Mouse (Mus musculus): ENCODE results near the gene Nup214.

The Nup214 gene

DNA sequence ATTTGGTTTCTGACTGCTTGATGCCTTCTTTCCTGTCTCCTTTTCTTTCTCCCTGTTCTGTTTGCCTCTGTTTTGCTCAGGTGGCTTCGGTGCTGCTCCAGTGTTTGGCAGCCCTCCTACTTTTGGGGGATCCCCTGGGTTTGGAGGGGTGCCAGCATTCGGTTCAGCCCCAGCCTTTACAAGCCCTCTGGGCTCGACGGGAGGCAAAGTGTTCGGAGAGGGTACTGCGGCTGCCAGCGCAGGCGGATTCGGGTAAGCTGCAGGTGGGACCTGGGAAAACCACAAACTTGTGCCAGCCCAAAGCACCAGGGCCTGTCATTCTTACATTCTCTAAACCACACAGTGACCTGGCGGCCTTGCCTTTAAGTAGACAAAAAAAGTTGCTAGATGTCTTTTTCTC, 73.1 kb downstream of the Nup214 start:
- DNase-seq, result no peak

DNA sequence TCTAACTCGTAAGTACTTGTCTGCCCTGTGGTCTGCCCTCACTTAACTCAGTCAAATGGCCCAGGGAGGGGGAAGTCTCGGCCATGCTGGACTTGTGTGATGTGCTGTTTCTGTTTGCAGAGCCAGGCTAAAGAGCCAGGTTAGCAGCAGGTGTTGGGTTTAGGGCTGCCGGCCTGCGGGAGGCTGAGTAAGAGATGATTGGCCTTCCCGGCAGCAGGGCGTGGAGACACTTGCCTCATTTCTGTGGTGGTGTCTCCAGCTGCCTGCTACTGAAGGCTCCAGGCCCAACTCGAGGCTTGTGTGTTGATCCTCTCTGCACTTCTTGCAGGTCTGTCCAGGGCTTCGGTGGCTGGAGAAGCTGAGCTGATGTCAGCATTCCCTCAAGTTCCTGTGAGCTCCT, 77.6 kb downstream of the Nup214 start:
- no peak for DNase-seq

DNA sequence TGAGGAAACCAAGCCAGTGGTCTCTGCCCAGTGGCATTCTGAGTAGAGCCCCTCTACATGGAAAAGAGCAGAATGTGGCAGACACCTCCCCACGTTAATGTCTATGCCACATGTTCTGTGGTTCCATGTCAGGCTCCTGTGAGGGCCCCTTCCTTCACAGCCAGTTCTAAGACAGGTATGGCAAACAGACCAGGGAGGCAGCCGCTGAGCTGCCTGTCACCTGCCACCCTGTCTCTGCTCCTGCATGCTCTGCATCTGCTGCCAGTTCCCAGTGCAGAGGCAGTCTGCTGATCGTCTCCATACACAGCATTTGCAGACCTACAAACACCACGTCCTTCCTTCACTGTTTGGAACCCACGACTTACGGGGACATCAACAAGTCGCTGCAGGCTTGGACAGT, 78.2 kb downstream of the Nup214 start:
- no peak for DNase-seq

DNA sequence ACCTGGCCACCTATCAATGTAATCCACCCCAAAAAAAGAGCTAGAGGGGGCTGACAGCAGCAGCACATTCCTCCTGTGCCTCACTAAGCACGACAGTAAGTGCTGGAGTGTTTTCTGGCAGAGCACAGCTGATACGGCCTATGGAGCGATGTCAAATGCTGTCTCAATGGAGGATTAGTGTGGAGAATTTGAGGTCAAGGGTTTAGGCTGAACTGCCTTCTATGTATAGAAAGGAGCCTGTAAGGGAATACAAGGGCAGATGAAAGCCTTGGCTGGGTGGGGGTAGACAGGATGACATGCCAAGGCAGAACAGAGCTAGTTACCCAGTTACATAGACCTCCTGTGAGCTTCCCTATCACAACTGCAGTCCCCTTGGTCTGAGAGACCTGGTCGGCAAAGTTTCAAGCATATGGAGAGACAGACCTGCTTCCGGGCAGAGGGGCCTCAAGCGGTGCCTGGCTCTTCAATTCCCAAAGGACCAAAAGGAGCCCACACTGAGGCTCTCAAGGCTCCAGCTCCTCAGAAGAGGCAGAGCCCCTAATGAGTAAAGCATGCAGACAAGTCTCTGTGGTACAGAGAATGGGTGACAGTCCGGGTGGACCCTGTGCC, 81.2 kb downstream of the Nup214 start:
- peak; percentile 41 for DNase-seq

DNA sequence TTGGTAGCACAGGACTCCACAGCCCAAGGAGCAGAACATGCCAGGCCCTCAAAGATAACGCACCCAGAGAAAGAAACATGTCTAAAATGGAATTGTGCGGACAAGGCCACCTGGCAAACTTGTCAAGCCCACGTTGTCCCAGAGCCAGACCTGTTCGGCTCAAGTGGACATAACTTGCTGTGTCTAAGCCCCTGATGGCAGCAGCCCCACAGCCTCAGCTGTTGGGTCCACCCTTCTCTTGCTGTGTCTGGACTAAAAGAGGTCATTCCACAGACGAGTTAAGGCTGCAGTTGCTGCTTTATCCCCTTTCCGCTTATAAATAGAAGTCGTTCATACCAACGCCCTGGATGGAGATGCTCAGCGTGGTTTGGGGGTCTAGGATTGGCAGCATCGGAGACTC, 82.3 kb downstream of the Nup214 start:
- no peak for DNase-seq

DNA sequence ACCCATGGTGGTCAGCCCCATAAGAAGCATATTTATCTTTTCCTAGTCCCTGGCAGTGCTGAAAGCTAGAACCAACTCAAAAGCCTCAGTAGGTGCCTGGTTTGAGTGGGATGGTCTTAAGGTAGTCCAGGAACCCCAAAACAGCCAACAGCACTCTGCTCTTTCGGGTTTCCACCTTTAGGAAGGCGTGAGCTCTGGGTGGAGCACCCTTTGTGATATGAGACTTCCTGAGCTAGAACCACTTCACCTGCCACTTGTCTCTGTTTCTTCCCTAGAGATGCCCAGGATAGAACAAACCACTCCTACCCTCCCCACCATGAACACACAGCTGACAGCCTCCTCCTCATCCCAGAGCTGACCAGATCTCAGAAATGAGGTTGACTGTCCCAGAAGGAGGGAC, 83.1 kb downstream of the Nup214 start:
- no peak for DNase-seq

DNA sequence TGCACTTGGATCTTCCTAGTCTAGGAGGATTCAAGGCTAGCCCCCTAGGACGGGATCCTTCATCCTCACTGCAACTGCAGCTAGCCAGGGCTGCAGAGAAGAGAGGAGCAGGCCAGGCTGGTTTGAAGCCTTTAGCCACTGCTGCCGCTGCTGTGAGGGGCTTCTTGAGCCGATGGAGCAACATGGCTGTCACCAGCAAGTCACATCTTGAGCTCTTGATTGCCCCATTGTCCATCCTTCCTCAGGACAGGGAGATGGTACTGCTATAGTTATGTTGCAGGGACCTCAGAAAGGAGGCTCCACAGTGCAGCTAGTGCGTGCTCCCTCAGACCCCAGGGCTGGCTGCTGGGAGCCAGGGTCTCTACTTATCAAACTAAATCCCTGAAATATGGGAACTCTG, 83.6 kb downstream of the Nup214 start:
- DNase-seq, result no peak

DNA sequence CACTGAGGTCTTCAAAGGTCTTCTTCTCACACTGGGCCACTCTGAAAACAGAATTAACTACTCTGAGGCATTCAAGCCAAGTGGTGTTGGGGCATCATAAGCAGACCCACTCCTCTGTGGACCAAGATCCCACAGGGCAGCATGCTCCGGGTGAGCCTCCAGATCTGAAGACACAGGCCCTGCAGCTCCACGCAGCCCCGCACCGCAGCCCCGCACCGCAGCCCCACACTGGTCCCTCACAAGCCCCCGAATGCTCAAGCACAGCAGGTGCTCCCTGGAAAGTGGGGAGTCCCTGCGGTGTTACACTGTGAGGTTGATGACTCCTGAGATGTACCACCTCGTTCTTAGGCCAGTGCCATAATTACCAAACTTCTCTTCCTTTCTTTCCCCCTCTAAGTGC, 84.0 kb downstream of the Nup214 start:
- DNase-seq, result no peak

DNA sequence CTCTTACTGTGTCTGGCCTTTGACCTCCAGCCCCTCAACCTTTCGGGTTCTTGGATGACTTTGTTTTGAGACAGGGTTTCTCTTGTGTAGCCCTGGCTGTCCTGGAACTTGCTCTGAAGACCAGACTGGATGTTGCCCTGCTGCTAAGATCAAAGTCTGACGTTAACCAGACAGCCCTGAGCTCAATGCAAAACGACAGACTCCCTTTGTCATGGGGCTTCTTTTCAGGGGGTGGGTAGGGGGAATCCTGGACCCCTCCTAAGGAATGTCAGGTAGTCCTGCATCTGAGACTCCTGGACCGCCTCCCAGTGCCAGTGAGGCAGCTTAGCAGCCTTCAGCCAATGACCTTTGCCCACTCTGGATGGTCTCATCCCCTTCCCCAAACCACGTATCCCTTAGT, 84.5 kb downstream of the Nup214 start:
- DNase-seq, result no peak

DNA sequence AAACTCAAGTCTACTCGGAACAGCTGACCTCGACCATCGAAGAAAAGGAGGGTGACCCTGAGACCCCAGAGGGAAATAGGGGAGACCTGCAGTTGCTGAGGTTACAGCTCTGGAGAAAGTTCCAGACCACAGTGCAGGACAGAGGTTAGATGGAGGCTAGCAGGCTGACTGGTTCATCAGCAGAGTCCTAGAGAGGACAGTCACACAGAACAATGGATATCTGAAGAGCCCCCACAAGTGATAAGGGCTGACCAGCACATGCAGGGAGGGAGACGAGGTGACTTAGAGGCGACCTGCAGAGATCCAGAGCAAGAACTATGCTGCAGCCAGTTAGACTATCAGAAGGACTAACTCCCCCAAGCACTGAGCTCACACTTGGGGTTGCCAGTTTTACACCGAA, 85.4 kb downstream of the Nup214 start:
- no peak for DNase-seq

DNA sequence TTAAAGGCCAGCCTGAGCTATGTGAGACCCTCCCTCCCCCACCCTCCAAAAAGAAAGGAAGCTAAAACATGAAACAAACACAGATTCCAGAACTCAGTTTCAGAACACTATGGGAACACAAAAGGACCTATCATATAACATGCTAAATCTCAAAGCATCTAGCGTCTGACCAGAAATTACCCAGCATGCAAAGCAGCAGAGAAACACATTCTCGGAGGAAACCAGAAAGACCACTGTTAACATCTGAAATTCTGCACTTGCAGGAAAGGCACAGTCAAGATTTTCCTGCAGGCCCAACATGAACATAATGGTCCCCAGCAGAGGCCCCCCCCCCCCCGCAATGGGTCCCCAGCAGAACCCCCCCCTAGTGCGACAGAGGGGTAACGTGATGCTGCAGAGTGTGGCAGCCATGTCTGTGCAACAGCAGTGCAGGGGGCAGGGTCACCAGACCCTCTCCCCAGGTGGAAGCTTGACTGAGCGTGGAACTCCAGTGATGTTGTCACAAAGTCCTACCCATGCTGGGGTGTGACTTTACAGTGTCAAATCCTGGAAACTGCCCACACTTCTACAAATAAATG, 86.1 kb downstream of the Nup214 start:
- no peak for DNase-seq

DNA sequence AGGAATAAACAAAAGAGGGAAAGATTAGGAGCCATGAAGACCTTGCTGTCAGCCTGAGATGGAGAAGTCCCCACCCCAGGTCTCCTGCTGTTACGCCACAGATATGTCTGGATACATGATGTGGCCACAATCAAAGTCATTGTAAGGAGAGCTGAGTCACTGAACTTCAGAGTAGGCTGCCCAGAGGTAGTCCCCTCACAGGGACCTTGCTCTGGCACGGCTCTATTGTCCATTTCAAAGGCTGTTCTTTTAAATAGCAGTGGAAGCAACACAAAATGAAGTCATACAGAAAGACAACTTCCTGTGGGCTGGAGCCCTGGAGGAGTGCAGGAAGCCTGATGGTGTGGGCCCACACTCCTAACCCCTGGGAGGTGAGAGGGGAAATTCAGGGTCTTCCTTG, 87.0 kb downstream of the Nup214 start:
- no peak for DNase-seq

DNA sequence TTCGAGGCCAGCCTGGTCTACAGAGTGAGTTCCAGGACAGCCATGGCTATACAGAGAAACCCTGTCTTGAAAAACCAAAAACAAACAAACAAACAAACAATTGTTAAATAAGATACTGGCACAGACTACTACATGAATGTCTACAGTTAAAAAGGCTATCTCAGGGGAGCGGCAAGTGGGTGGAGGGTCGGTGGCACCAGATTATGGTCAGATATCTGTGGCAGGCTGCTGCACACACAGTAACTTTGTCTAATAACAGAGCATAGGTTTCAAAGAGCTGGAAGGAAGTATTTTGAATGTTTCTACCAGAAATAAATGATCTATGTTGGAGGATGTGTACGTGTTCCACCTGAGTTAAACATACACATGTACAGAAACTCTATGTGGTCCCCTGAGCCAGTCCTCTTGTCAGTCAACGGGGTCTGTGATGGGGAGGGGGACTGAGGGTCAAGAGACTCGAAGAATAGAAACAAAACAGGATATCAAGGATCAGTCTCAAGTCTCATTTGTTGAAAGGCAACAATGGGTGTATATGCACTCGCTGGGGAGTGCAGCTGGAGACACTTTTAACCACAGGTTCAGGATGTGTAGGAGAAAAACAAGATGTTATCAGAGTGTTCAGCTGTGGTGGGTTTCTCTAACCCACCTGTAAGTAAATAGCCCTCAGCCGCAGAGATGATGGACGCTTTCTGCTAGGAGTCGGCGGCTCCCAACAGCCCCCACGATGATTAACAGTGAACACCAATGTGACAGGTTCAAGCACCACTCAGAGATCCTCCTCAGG, 87.7 kb downstream of the Nup214 start:
- DNase-seq, result no peak

DNA sequence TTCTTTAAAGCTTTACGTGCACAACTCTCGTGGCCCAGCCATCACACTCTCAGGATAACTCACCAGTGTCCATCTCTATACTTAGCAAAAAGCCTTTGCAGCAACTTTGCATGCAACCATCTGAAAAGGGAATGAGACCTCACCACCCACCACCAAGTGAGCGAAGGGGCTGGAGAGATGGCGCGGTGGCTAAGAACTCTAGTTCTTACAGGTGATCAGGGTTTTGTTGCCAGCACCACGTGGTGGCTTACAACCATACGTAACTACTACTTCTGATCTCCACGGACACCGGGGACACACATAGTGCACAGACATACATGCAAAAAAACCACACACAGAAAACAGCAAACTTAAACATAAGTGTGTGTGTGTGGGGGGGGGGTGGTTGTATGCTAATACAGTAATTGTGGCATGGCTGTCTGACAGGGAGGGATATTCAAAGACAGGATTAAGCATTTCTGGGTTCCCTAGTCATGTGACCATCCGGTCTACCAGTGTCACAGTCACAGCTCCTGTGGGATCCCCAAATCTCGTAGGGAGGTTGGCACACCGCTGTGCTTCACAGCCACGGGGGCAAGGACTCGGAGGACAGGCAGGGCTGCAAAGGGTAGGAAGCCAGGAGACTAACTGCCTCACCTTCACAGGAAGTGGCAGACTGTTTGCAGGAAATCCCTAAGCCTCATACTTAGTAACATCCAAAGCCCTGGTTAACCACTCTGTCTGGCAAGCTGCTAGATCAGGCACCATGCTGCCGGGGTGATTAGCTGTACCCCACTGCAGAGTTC, 88.6 kb downstream of the Nup214 start:
- DNase-seq, result no peak

DNA sequence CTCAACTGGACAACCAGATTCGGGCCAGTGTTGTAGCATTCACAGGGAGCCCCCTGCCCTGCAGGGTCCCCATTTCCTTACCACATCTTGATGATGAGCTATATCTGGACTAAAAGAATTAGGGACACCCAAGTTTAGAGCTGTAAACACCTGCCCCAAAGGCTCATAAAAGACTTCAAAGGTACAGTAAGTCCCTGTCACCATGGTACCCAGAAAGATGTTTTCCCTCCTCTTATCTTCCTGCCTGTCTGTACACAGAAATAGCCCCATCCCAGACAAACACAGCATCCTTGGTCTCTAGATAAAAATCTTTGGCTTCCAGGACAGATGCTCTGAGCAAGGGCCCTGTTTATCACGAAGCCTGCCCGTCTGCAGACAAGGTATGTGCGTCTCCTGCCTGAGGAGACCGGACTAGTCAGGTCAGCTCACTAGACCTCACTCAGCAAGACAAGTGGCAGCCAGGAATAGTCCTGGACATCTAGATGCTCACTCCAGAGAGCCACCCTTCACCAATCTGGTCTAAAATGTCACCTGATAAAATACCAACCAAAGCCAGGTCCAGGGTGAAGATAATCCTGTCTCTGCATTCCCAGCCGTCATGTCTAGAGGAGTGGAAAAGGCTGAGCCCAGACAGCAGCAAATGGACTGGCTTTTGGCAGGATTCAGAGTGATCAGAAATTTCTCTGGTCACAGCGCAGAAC, 89.4 kb downstream of the Nup214 start:
- DNase-seq, result no peak

DNA sequence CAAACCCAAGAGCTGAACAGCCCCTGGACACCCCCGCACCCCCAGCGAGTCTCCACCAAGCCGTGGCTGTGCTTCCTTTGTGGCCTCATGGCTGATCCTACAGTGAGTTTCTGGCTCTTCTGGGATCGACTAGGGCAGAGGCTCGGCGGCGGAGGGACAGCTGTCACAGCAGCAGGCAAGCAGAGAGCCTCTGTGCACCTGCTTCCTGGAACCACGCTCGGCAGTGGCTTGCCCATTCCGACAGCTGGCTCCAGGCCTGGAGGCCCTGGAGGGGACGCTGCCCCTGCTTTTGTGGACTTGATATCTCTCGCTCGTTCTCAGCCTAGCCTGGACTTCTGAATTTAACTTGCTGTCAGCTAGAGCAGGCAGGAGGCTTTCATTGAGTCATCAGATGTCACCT, 90.7 kb downstream of the Nup214 start:
- no peak for DNase-seq

DNA sequence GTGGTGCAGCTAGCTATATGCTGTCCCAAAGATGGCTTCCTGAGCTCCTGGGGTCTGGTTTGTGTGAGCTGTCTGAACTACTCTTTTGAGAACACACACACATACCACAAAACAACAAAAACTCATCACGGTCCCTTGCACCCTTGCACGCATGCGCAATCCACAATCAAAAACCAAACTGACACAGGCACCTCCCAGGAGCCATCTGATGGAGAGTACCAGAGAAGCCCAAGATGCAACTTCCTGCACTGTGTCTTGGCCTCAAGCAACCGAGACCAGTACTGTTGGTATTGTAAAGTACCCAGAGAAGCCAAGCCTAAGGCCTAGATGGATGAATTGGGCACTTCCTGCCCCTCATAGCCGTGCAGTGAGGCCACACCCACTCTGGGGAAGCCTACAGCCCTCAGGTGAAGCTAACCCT, 91.1 kb downstream of the Nup214 start:
- DNase-seq, result no peak

DNA sequence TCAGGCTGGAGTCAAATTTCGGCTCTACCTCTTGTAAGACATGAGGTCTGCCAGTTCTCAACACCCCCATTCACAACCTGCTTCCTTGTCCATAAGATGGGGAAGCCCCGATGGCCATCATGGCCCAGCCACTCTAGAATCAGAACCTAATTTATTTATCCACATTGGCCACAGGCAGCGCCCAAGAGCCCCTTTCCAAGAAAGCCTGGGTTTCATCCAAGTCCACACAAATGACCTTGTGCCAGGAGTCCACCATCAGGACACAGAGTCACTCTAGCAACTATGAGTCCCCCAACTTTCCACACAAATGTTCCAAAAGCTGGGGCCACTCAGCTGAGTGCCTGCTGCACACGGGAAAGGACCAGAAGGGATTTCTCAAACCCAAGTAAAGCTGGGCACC, 91.8 kb downstream of the Nup214 start:
- DNase-seq, result no peak

DNA sequence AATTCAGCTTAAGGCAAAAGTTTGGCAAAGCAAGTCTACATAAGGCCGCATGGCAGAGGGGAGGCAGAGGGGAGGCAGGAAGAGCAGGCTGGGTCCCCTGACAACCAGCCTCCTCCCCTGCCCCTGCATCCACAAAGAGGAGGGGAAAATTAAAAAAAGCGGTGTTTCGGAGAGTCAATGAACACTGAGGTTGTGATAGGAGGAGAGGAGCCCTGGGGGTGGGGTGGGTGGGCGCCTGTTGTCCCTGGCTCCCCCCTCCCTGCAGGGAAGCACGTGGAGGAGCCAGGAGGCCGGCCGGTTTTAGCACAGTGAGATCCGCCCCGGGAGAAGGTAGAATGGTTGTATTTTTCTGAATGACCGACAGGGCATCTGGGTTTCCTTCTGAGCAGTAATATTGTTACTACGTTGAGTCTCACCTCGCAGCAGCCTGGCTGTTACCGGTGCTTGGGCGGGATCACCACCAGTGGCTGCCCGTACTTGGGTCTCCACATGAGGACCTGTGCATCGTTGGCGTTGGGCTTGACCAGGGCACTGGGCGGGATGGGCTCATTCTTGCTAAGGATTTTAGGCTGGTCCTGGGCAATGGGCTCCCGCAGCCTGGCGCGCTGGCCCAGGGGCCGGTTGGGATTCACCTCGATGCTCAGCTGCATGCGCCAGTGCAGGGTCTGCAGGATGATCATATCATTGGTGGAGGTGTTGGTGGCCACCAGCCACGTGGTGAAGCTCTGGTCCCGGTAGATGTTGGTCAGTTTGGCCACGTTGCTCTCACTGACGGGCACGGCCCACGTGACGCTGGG, 94.8 kb downstream of the Nup214 start:
- DNase-seq, result peak; percentile 39

DNA sequence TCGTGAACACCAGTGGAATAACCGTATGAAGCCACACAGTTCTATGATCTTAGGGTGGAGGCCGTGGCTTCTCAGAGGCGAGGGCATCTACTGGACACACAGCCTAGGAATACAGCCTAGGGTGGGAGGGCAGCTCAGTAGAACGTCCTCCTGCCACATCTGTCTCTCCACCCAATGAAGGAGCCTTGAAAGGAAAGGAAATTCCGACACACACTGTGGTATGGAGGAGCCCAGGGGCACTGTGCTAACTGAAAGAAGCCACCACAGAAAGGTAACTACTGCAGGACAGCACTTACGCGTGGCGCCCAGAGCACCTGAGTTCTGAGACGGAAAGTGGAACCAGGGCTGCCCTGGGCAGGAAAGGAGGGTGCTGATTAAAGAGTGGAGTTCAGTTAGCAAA, 96.5 kb downstream of the Nup214 start:
- no peak for DNase-seq

DNA sequence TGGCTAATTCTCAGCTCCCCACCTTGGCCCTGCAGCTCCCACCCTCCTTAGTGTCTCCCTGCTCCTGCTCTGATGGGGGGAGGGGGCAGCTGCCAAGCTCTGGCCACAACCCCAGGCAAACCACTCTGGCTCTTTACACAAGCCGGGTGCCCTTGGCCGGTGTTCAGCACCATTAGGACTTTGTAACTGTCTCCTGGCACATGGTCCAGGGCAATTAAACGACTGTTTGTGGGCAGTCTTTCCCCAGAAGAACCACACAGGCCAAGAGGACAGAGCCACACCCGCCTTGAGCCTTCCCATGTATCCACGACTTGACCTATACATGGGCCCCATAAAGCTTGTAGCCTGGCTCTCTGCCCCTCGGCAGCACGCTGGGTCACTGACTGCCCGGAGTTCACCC, 100.2 kb downstream of the Nup214 start:
- DNase-seq, result no peak

DNA sequence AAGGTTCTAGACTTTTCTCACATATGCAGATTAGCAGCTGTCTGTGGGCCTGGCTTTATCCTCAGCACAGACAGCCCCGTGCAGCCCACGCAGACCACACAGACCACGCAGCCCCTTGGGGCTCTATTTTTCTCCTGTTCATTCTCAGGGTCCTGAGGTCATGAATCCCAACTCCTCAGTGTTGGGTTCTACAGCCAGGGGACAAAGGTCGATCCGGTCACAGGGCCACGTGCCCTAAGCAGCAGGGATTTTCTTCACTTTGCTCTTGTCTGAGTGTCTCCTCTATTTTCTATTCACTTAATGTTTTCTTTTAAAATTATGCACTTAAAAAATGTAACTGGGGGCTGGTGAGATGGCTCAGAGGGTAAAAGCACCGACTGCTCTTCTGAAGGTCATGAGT, 101.1 kb downstream of the Nup214 start:
- DNase-seq, result no peak
